Mouse (Mus musculus): Measurements from ENCODE around the gene Sipa1l3. TPM values are rescaled to one million over a fixed set of nuclear protein-coding genes. Genes with fewer than 3 reads are reported as not detected.

Sipa1l3 gene
- polyA plus RNA-seq, 1 experiment from 2014 or later, result 22.0 TPM

- Histone ChIP-seq H3K27me3 (ENCODE audit: control insufficient read depth, insufficient read depth, low read length) (no peaks in the 10 kb centered on the region), H3K27ac (ENCODE audit: low read length) (no peak overlapping the region), H3K9ac (replicated peaks; ENCODE audit: low read depth, low read length) (no peak overlapping the region; the same call in 1 of the 2 replicates), H3K4me3 (ENCODE audit: low read depth, low read length) (peak overlapping the region; percentile 89), H3K9me3 (ENCODE audit: control insufficient read depth, low read depth, low read length) (no peaks in the 10 kb centered on the region), H3K4me2 (replicated peaks; ENCODE audit: low read depth, low read length) (peak overlapping the region; percentile 68), H3K36me3 (ENCODE audit: control insufficient read depth, insufficient read depth, low read length) (no peaks in the 10 kb centered on the region), H3K4me1 (ENCODE audit: control insufficient read depth, insufficient read depth, low read length) (peaks cover 23% of the 10 kb centered on the region)
- ATAC-seq (ENCODE audit: insufficient number of reproducible peaks, insufficient read depth, low FRiP score, low read depth), result no peak
- 55% methylated on average over 5 of the region's 5 CpGs for WGBS
Observed at GRCm38 (mm10) chr7:29517178-29517577, 1.3 kb downstream of the Sipa1l3 start.

GRCm38 (mm10) chr7:29515652-29516051 lies 2.8 kb downstream of the Sipa1l3 start:
- WGBS, result 72% methylated on average over 3 of the region's 3 CpGs
- Histone ChIP-seq H3K36me3 (ENCODE audit: control insufficient read depth, insufficient read depth, low read length) (no peaks in the 10 kb centered on the region), H3K9ac (replicated peaks; ENCODE audit: low read depth, low read length) (no peak overlapping the region), H3K4me1 (ENCODE audit: control insufficient read depth, insufficient read depth, low read length) (peaks cover 37% of the 10 kb centered on the region), H3K4me3 (ENCODE audit: low read depth, low read length) (no peak overlapping the region), H3K9me3 (ENCODE audit: control insufficient read depth, low read depth, low read length) (no peaks in the 10 kb centered on the region), H3K27me3 (ENCODE audit: control insufficient read depth, insufficient read depth, low read length) (no peaks in the 10 kb centered on the region), H3K27ac (ENCODE audit: low read length) (no peak overlapping the region), H3K4me2 (replicated peaks; ENCODE audit: low read depth, low read length) (no peak overlapping the region)
- ATAC-seq (ENCODE audit: insufficient number of reproducible peaks, insufficient read depth, low FRiP score, low read depth), result no peak

- H3K27ac ChIP-seq (ENCODE audit: low read length), result peak overlapping the region; percentile 80; the same call in 1 of the 2 replicates
- H3K4me3 ChIP-seq (ENCODE audit: low read depth, low read length), result no peak overlapping the region
- 40% methylated on average over 4 of the region's 4 CpGs for WGBS
- no peak overlapping the region for H3K9ac ChIP-seq (replicated peaks; ENCODE audit: low read depth, low read length)
- H3K9me3 ChIP-seq (ENCODE audit: control insufficient read depth, low read depth, low read length), result no peaks in the 10 kb centered on the region
- ATAC-seq (ENCODE audit: insufficient number of reproducible peaks, insufficient read depth, low FRiP score, low read depth), result no peak
- no peaks in the 10 kb centered on the region for H3K27me3 ChIP-seq (ENCODE audit: control insufficient read depth, insufficient read depth, low read length)
- no peak overlapping the region for H3K4me2 ChIP-seq (replicated peaks; ENCODE audit: low read depth, low read length)
- H3K36me3 ChIP-seq (ENCODE audit: control insufficient read depth, insufficient read depth, low read length), result no peaks in the 10 kb centered on the region
- H3K4me1 ChIP-seq (ENCODE audit: control insufficient read depth, insufficient read depth, low read length), result peaks cover 46% of the 10 kb centered on the region
Observed at GRCm38 (mm10) chr7:29512729-29513128, 5.7 kb downstream of the Sipa1l3 start.

- Histone ChIP-seq H3K27me3 (ENCODE audit: control insufficient read depth, insufficient read depth, low read length) (no peaks in the 10 kb centered on the region), H3K4me3 (ENCODE audit: low read depth, low read length) (no peak overlapping the region), H3K36me3 (ENCODE audit: control insufficient read depth, insufficient read depth, low read length) (no peaks in the 10 kb centered on the region), H3K9ac (replicated peaks; ENCODE audit: low read depth, low read length) (no peak overlapping the region), H3K9me3 (ENCODE audit: control insufficient read depth, low read depth, low read length) (no peaks in the 10 kb centered on the region), H3K27ac (ENCODE audit: low read length) (peak overlapping the region; percentile 80), H3K4me2 (replicated peaks; ENCODE audit: low read depth, low read length) (peak overlapping the region; percentile 13; the same call in 1 of the 2 replicates), H3K4me1 (ENCODE audit: control insufficient read depth, insufficient read depth, low read length) (peaks cover 36% of the 10 kb centered on the region)
- WGBS, result 48% methylated on average over 9 of the region's 9 CpGs
- ATAC-seq (ENCODE audit: insufficient number of reproducible peaks, insufficient read depth, low FRiP score, low read depth), result no peak
Observed at GRCm38 (mm10) chr7:29511598-29512275, 6.7 kb downstream of the Sipa1l3 start.

GRCm38 (mm10) chr7:29508522-29508921 lies 9.9 kb downstream of the Sipa1l3 start:
- no peaks in the 10 kb centered on the region for H3K36me3 ChIP-seq (ENCODE audit: control insufficient read depth, insufficient read depth, low read length)
- WGBS, result 78% methylated on average over 7 of the region's 7 CpGs
- peak overlapping the region; percentile 35; the same call in 1 of the 2 replicates for H3K27ac ChIP-seq (ENCODE audit: low read length)
- no peak overlapping the region for H3K9ac ChIP-seq (replicated peaks; ENCODE audit: low read depth, low read length)
- no peak overlapping the region for H3K4me2 ChIP-seq (replicated peaks; ENCODE audit: low read depth, low read length)
- H3K9me3 ChIP-seq (ENCODE audit: control insufficient read depth, low read depth, low read length), result no peaks in the 10 kb centered on the region
- no peak overlapping the region for H3K4me3 ChIP-seq (ENCODE audit: low read depth, low read length)
- H3K27me3 ChIP-seq (ENCODE audit: control insufficient read depth, insufficient read depth, low read length), result no peaks in the 10 kb centered on the region
- no peak for ATAC-seq (ENCODE audit: insufficient number of reproducible peaks, insufficient read depth, low FRiP score, low read depth)
- H3K4me1 ChIP-seq (ENCODE audit: control insufficient read depth, insufficient read depth, low read length), result peaks cover 42% of the 10 kb centered on the region

GRCm38 (mm10) chr7:29505337-29506318 lies 12.8 kb downstream of the Sipa1l3 start:
- peak; percentile 84 for ATAC-seq (ENCODE audit: insufficient number of reproducible peaks, insufficient read depth, low FRiP score, low read depth)
- peak overlapping the region; percentile 87 for H3K27ac ChIP-seq (ENCODE audit: low read length)
- WGBS, result 26% methylated on average over 18 of the region's 18 CpGs
- H3K27me3 ChIP-seq (ENCODE audit: control insufficient read depth, insufficient read depth, low read length), result no peaks in the 10 kb centered on the region
- no peak overlapping the region for H3K9ac ChIP-seq (replicated peaks; ENCODE audit: low read depth, low read length)
- no peaks in the 10 kb centered on the region for H3K9me3 ChIP-seq (ENCODE audit: control insufficient read depth, low read depth, low read length)
- peak overlapping the region; percentile 2; the same call in 1 of the 2 replicates for H3K4me3 ChIP-seq (ENCODE audit: low read depth, low read length)
- peaks cover 21% of the 10 kb centered on the region for H3K4me1 ChIP-seq (ENCODE audit: control insufficient read depth, insufficient read depth, low read length)
- H3K36me3 ChIP-seq (ENCODE audit: control insufficient read depth, insufficient read depth, low read length), result no peaks in the 10 kb centered on the region
- H3K4me2 ChIP-seq (replicated peaks; ENCODE audit: low read depth, low read length), result peak overlapping the region; percentile 40

- Histone ChIP-seq H3K27ac (ENCODE audit: low read length) (peak overlapping the region; percentile 87), H3K9ac (replicated peaks; ENCODE audit: low read depth, low read length) (no peak overlapping the region), H3K4me2 (replicated peaks; ENCODE audit: low read depth, low read length) (peak overlapping the region; percentile 40), H3K27me3 (ENCODE audit: control insufficient read depth, insufficient read depth, low read length) (no peaks in the 10 kb centered on the region), H3K4me3 (ENCODE audit: low read depth, low read length) (peak overlapping the region; percentile 10; the same call in 1 of the 2 replicates), H3K9me3 (ENCODE audit: control insufficient read depth, low read depth, low read length) (no peaks in the 10 kb centered on the region), H3K4me1 (ENCODE audit: control insufficient read depth, insufficient read depth, low read length) (peaks cover 19% of the 10 kb centered on the region), H3K36me3 (ENCODE audit: control insufficient read depth, insufficient read depth, low read length) (no peaks in the 10 kb centered on the region)
- WGBS, result 65% methylated on average over 7 of the region's 7 CpGs
- no peak for ATAC-seq (ENCODE audit: insufficient number of reproducible peaks, insufficient read depth, low FRiP score, low read depth)
Observed at GRCm38 (mm10) chr7:29504683-29505290, 13.7 kb downstream of the Sipa1l3 start.

- H3K27ac ChIP-seq (ENCODE audit: low read length), result no peak overlapping the region
- no peak overlapping the region for H3K4me3 ChIP-seq (ENCODE audit: low read depth, low read length)
- no peaks in the 10 kb centered on the region for H3K9me3 ChIP-seq (ENCODE audit: control insufficient read depth, low read depth, low read length)
- no peaks in the 10 kb centered on the region for H3K36me3 ChIP-seq (ENCODE audit: control insufficient read depth, insufficient read depth, low read length)
- 47% methylated on average over 6 of the region's 6 CpGs for WGBS
- peak overlapping the region; percentile 40 for H3K4me2 ChIP-seq (replicated peaks; ENCODE audit: low read depth, low read length)
- no peak overlapping the region for H3K9ac ChIP-seq (replicated peaks; ENCODE audit: low read depth, low read length)
- no peaks in the 10 kb centered on the region for H3K27me3 ChIP-seq (ENCODE audit: control insufficient read depth, insufficient read depth, low read length)
- H3K4me1 ChIP-seq (ENCODE audit: control insufficient read depth, insufficient read depth, low read length), result peaks cover 16% of the 10 kb centered on the region
- no peak for ATAC-seq (ENCODE audit: insufficient number of reproducible peaks, insufficient read depth, low FRiP score, low read depth)
Observed at GRCm38 (mm10) chr7:29503616-29504015, 14.8 kb downstream of the Sipa1l3 start.

All from stomach, embryonic 14.5 days (tissue).